Mouse (Mus musculus): ENCODE results near the gene Top3b. TPM values are rescaled to one million over a fixed set of nuclear protein-coding genes. Genes with fewer than 3 reads are reported as not detected.
"Not testable (repeated sequence)": the region's sequence is repeated elsewhere in the genome, so short reads cannot be mapped to it uniquely, and the experiment has no call there.

Gene Top3b
- 53.2 and 59.6 TPM in 2 replicates for polyA plus RNA-seq (2015; fragmentation: Nextera tagmentation; extraction: Ambion mirVana)

GRCm38 (mm10) chr16:16870617-16871331, at the start of gene Top3b, which contains the start of gene Vpreb1:
Gene Top3b, plus strand, starts transcription at chr16:16870736.
Gene Vpreb1, minus strand, starts transcription at chr16:16870843.
- peak; percentile 95 for DNase-seq (ENCODE audit: low spot score)

- no peak for DNase-seq (ENCODE audit: low spot score)
Observed at GRCm38 (mm10) chr16:16825476-16825875, 45.1 kb upstream of the Top3b start.

- DNase-seq (ENCODE audit: low spot score), result no peak
Observed at GRCm38 (mm10) chr16:16826223-16826622, 44.3 kb upstream of the Top3b start.

GRCm38 (mm10) chr16:16828757-16829615, 41.5 kb upstream of the Top3b start, which contains the start of gene Spag6l:
Gene Spag6l, minus strand, starts transcription at chr16:16829456.
- peak; percentile 87 for DNase-seq (ENCODE audit: low spot score)

GRCm38 (mm10) chr16:16829671-16830070, 40.9 kb upstream of the Top3b start:
- no peak for DNase-seq (ENCODE audit: low spot score)

- DNase-seq (ENCODE audit: low spot score), result peak; percentile 1
Observed at GRCm38 (mm10) chr16:16849196-16849595, 21.3 kb upstream of the Top3b start.

- no peak for DNase-seq (ENCODE audit: low spot score)
Observed at GRCm38 (mm10) chr16:16852411-16852810, 18.1 kb upstream of the Top3b start.

GRCm38 (mm10) chr16:16854836-16855235, 15.7 kb upstream of the Top3b start:
- peak; percentile 85 for DNase-seq (ENCODE audit: low spot score)

- DNase-seq (ENCODE audit: low spot score), result no peak
Observed at GRCm38 (mm10) chr16:16855541-16855940, 15.0 kb upstream of the Top3b start.

- DNase-seq (ENCODE audit: low spot score), result not testable (repeated sequence)
Observed at GRCm38 (mm10) chr16:16856054-16856453, 14.5 kb upstream of the Top3b start.

- no peak for DNase-seq (ENCODE audit: low spot score)
Observed at GRCm38 (mm10) chr16:16856731-16857476, 13.6 kb upstream of the Top3b start.

GRCm38 (mm10) chr16:16862288-16862687, 8.2 kb upstream of the Top3b start:
- DNase-seq (ENCODE audit: low spot score), result no peak

GRCm38 (mm10) chr16:16863978-16864377, 6.6 kb upstream of the Top3b start, which contains the start of gene Igll1:
Gene Igll1, minus strand, starts transcription at chr16:16863985.
- DNase-seq (ENCODE audit: low spot score), result no peak

- peak; percentile 44 for DNase-seq (ENCODE audit: low spot score)
Observed at GRCm38 (mm10) chr16:16865217-16865616, 5.3 kb upstream of the Top3b start.

GRCm38 (mm10) chr16:16865696-16866561, 4.6 kb upstream of the Top3b start:
- peak; percentile 66 for DNase-seq (ENCODE audit: low spot score)

- no peak for DNase-seq (ENCODE audit: low spot score)
Observed at GRCm38 (mm10) chr16:16870241-16870616, 307 bp upstream of the Top3b start.

- DNase-seq (ENCODE audit: low spot score), result no peak
Observed at GRCm38 (mm10) chr16:16879025-16879424, 8.5 kb downstream of the Top3b start.

GRCm38 (mm10) chr16:16888341-16888740, 17.8 kb downstream of the Top3b start:
- no peak for DNase-seq (ENCODE audit: low spot score)

- DNase-seq (ENCODE audit: low spot score), result no peak
Observed at GRCm38 (mm10) chr16:16892366-16892765, 21.8 kb downstream of the Top3b start.

GRCm38 (mm10) chr16:16896015-16896381, 25.5 kb downstream of the Top3b start:
- DNase-seq (ENCODE audit: low spot score), result no peak
